Mouse (Mus musculus) lung, embryonic 14.5 days (tissue): ENCODE results near the gene Wdr92. TPM values are rescaled to one million over a fixed set of nuclear protein-coding genes. Genes with fewer than 3 reads are reported as not detected.
A peak's percentile ranks its signal among the peaks of the same experiment; 100 is the strongest.

ENCODE experiments used
- ATAC-seq: fragments of 200-750 bp; cut with Nextera tagmentation; 2 replicates; pipeline ENCODE4 v1.8.0; 2017; ENCODE audit warnings: mild to moderate bottlenecking, moderate TSS enrichment, moderate library complexity; ENCODE audit not compliant: insufficient read depth
- DNase-seq: peaks from one replicate; pipeline ENCODE4 v3.0.0-alpha.2; 2015
- H3K27ac ChIP-seq: fragments of 300-500 bp; sonication (generic); 2 replicates; pipeline ENCODE4 v1.5.1; 2014; ENCODE audit warnings: low read depth, mild to moderate bottlenecking, moderate library complexity
- H3K27me3 ChIP-seq: fragments of 300-500 bp; sonication (generic); 2 replicates; pipeline ENCODE4 v1.6.1; 2014; ENCODE audit warnings: low read length, control low read depth; ENCODE audit not compliant: insufficient read depth
- H3K36me3 ChIP-seq: fragments of 300-500 bp; sonication (generic); 2 replicates; pipeline ENCODE4 v1.6.1; 2014; ENCODE audit warnings: control low read depth; ENCODE audit not compliant: insufficient read depth
- H3K4me1 ChIP-seq: fragments of 300-500 bp; sonication (generic); 2 replicates; pipeline ENCODE4 v1.6.1; 2014; ENCODE audit warnings: antibody characterized with exemption, control low read depth; ENCODE audit not compliant: insufficient read depth
- H3K4me2 ChIP-seq: fragments of 300-500 bp; sonication (generic); 2 replicates; pipeline ENCODE4 v1.6.1; 2014; ENCODE audit warnings: mild to moderate bottlenecking
- H3K4me3 ChIP-seq: fragments of 300-500 bp; sonication (generic); 2 replicates; pipeline ENCODE4 v1.5.1; 2014; ENCODE audit warnings: low read depth, low read length
- H3K9ac ChIP-seq: fragments of 300-500 bp; sonication (generic); 2 replicates; pipeline ENCODE4 v1.6.1; 2014
- H3K9me3 ChIP-seq: fragments of 300-500 bp; sonication (generic); 2 replicates; pipeline ENCODE4 v1.6.1; 2016; ENCODE audit warnings: low read depth, low read length, control low read depth
- CTCF ChIP-seq: IDR thresholded peaks from 2 replicates; pipeline ENCODE4 v1.5.1; 2016; ENCODE audit warnings: antibody characterized with exemption, low read depth
- WGBS: fragments of 180-500 bp; shearing (Covaris S2); extraction: QIAGEN DNeasy Blood & Tissue Kit; methylation state at CpG from one replicate; pipeline ENCODE4 v1.1.7; 2014; 5-methylcytosine and 5-hydroxymethylcytosine counted together
- polyA plus RNA-seq: library from polyadenylated mRNA; unstranded; fragments of >200 nt; fragmentation: Nextera tagmentation; extraction: Ambion mirVana; gene quantifications from 2 replicates; pipeline ENCODE4 v1.2.1, GENCODE M21; 2014

Wdr92 gene
- polyA plus RNA-seq, 1 experiment from 2014 or later = 24.8 TPM

GRCm38 (mm10) chr11:17166627-17167026 is 15.3 kb upstream of the Wdr92 start:
- Histone ChIP-seq H3K9me3 (no peaks in the 10 kb centered on the region), H3K27me3 (no peaks in the 10 kb centered on the region), H3K36me3 (no peaks in the 10 kb centered on the region), H3K4me2 (no peak overlapping the region), H3K9ac (no peak overlapping the region), H3K27ac (no peak overlapping the region), H3K4me3 (no peak overlapping the region), H3K4me1 (peaks cover 18% of the 10 kb centered on the region; the same call in 1 of the 2 replicates)
- WGBS = 90% methylated on average over 7 of the region's 7 CpGs
- TF ChIP-seq CTCF = no peak
- no peak for DNase-seq
- ATAC-seq = no peak

GRCm38 (mm10) chr11:17169262-17169661 is 12.6 kb upstream of the Wdr92 start:
- 67% methylated on average over 2 of the region's 2 CpGs for WGBS

GRCm38 (mm10) chr11:17170938-17171729 is 10.8 kb upstream of the Wdr92 start:
- TF ChIP-seq CTCF = no peak
- Histone ChIP-seq H3K27me3 (no peaks in the 10 kb centered on the region), H3K4me2 (peak overlapping the region; percentile 21), H3K9ac (no peak overlapping the region), H3K27ac (no peak overlapping the region), H3K9me3 (no peaks in the 10 kb centered on the region), H3K4me3 (no peak overlapping the region), H3K36me3 (no peaks in the 10 kb centered on the region), H3K4me1 (peaks cover 16% of the 10 kb centered on the region; the same call in 1 of the 2 replicates)
- 74% methylated on average over 1 of the region's 1 CpGs for WGBS
- ATAC-seq = peak; percentile 78
- peak; percentile 42 for DNase-seq

More at GRCm38 (mm10) chr11:17169262-17169661, 12.6 kb upstream of the Wdr92 start:
- DNase-seq (no peak), ATAC-seq (no peak)
- Histone ChIP-seq H3K36me3 (no peaks in the 10 kb centered on the region), H3K27me3 (no peaks in the 10 kb centered on the region), H3K9me3 (no peaks in the 10 kb centered on the region), H3K27ac (no peak overlapping the region), H3K4me1 (peaks cover 16% of the 10 kb centered on the region; the same call in 1 of the 2 replicates), H3K4me3 (no peak overlapping the region), H3K9ac (no peak overlapping the region), H3K4me2 (no peak overlapping the region)
- TF ChIP-seq CTCF = no peak

DNA sequence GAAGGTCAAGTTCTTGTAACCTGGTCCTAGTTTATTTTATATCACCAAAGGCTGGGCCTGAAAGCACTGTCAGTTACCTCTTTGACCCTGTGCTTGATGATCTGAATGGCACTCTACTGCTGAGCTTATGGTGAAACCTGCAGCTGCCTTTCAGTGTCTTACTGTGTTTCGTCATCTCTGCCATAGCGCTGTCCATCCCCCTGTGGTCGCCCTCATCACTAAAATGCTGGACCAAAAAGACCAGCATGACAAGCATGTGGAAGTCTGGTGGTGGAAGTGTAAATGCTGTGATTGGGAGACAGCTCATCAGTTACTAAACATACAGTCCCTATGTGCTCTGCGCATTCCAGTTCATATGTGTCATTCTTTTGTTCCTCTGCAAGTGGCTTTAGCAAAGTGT is 9.6 kb upstream of the Wdr92 start:
- Histone ChIP-seq H3K27me3 (no peaks in the 10 kb centered on the region), H3K9ac (no peak overlapping the region), H3K4me3 (no peak overlapping the region), H3K4me1 (peaks cover 16% of the 10 kb centered on the region; the same call in 1 of the 2 replicates), H3K9me3 (no peaks in the 10 kb centered on the region), H3K36me3 (no peaks in the 10 kb centered on the region), H3K27ac (no peak overlapping the region), H3K4me2 (no peak overlapping the region)
- TF ChIP-seq CTCF = no peak
- WGBS = 93% methylated on average over 4 of the region's 4 CpGs
- ATAC-seq (no peak), DNase-seq (no peak)

- Histone ChIP-seq H3K9me3 (no peaks in the 10 kb centered on the region), H3K4me3 (no peak overlapping the region), H3K27me3 (no peaks in the 10 kb centered on the region), H3K9ac (no peak overlapping the region), H3K36me3 (no peaks in the 10 kb centered on the region), H3K27ac (no peak overlapping the region), H3K4me1 (peaks cover 4% of the 10 kb centered on the region; the same call in 1 of the 2 replicates), H3K4me2 (no peak overlapping the region)
- ATAC-seq = no peak
- 100% methylated on average over 1 of the region's 1 CpGs for WGBS
- no peak for TF ChIP-seq CTCF
- no peak for DNase-seq
Observed at GRCm38 (mm10) chr11:17176638-17177037, 5.3 kb upstream of the Wdr92 start.

- Histone ChIP-seq H3K4me3 (no peak overlapping the region), H3K36me3 (peaks cover 4% of the 10 kb centered on the region; the same call in 1 of the 2 replicates), H3K9ac (no peak overlapping the region), H3K9me3 (no peaks in the 10 kb centered on the region), H3K4me2 (no peak overlapping the region), H3K27ac (no peak overlapping the region), H3K27me3 (no peaks in the 10 kb centered on the region), H3K4me1 (no peaks in the 10 kb centered on the region)
- ATAC-seq = no peak
- no peak for DNase-seq
- no peak for TF ChIP-seq CTCF
- 70% methylated on average over 3 of the region's 3 CpGs for WGBS
Observed at GRCm38 (mm10) chr11:17180753-17181152, 1.2 kb upstream of the Wdr92 start.

GRCm38 (mm10) chr11:17183165-17183564 is 1.3 kb downstream of the Wdr92 start:
- H3K36me3 ChIP-seq = peaks cover 4% of the 10 kb centered on the region; the same call in 1 of the 2 replicates
- H3K9me3 ChIP-seq = no peaks in the 10 kb centered on the region
- H3K4me1 ChIP-seq = no peaks in the 10 kb centered on the region
- H3K4me2 ChIP-seq = no peak overlapping the region
- DNase-seq (no peak), ATAC-seq (no peak)
- no peaks in the 10 kb centered on the region for H3K27me3 ChIP-seq
- TF ChIP-seq CTCF = no peak
- no peak overlapping the region for H3K4me3 ChIP-seq
- WGBS = 87% methylated on average over 2 of the region's 2 CpGs
- H3K9ac ChIP-seq = no peak overlapping the region
- H3K27ac ChIP-seq = no peak overlapping the region
